Mouse (Mus musculus) lung, adult 2 months (tissue): Measurements from ENCODE around the gene Troap.

Experiments
- CTCF ChIP-seq: fragments of 200-500 bp; IDR thresholded peaks from 2 replicates; pipeline ENCODE4 v1.5.1; 2011; ENCODE audit warnings: mild to moderate bottlenecking, low read length, control low read depth; ENCODE audit not compliant: insufficient read depth
- POLR2A ChIP-seq: fragments of 200-500 bp; IDR thresholded peaks from 2 replicates; pipeline ENCODE4 v1.6.1; 2011; ENCODE audit warnings: low read depth, mild to moderate bottlenecking, control low read depth, low read length, borderline replicate concordance; ENCODE audit errors: extremely low read depth

DNA sequence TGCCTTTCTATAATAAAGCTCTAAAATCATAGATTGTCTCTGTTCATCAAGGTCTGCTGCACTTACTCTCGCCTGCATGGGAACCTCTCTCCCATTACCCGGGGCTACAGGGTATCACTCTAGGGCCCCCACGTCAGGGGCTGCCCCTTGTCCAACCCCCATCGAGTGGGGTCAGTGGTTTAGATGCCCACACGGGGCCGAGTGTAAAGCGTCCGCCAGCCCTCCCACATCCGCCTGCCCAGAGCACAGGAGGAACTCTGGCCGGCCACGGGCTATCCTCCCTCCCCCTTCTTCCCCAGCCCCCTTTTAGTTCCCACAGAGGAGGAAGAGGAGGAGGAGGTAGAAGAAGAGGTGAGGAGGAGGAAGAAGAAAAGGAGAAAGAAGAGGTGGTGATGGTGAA is 46.4 kb downstream of the Troap start:
- no peak for TF ChIP-seq CTCF
- no peak for TF ChIP-seq POLR2A
